Mouse (Mus musculus): Measurements from ENCODE around the gene Slc11a2. TPM values are rescaled to one million over a fixed set of nuclear protein-coding genes. Genes with fewer than 3 reads are reported as not detected.
A peak's percentile ranks its signal among the peaks of the same experiment; 100 is the strongest.

Slc11a2 gene
- total and polyA plus RNA-seq, 3 experiments, result 8.9 to 18.6 (median 13.0) TPM

GRCm38 (mm10) chr15:100385705-100386104 lies 39.2 kb downstream of the Slc11a2 start:
- Histone ChIP-seq H3K4me2 (ENCODE audit: insufficient read depth, low read depth, poor library complexity, severe bottlenecking) (no peak overlapping the region), H3K9me3 (replicated peaks; ENCODE audit: low read length) (no peaks in the 10 kb centered on the region), H3K36me3 (replicated peaks in 1 of 2; ENCODE audit: control insufficient read depth in 1 of 2, insufficient read depth in 1 of 2, low read length in 1 of 2) (no peaks in the 10 kb centered on the region), H3K9ac (ENCODE audit: insufficient read depth, low read depth) (no peak overlapping the region), H3K27ac (ENCODE audit: insufficient read depth, low read depth) (no peak overlapping the region), H3K4me1 (ENCODE audit: control insufficient read depth in 1 of 2, insufficient read depth in 2 of 2) (peaks cover 16 to 28% of the 10 kb centered on the region in 2 experiments), H3K27me3 (replicated peaks) (no peaks in the 10 kb centered on the region), H3K4me3 (replicated peaks in 1 of 3; ENCODE audit: low read depth in 2 of 3, low read length in 2 of 3, poor library complexity in 1 of 3) (no peak overlapping the region), H3K79me2 (replicated peaks; ENCODE audit: control insufficient read depth, extremely low read depth, insufficient read depth, poor library complexity, severe bottlenecking) (no peaks in the 10 kb centered on the region)
- dilution Hi-C loops (cut with MboI; ENCODE audit: extremely low pct_ligation_motif_present, extremely low pct_unique_long_range_greater_than_20kb, low sequenced_read_pairs), result no loop called here
- no peak for DNase-seq (ENCODE audit: extremely low read depth)
- in situ Hi-C loops (cut with MboI; ENCODE audit: low pct_ligation_motif_present, low pct_unique_long_range_greater_than_20kb, low sequenced_read_pairs), result no loop called here
- TF ChIP-seq UBTF (IDR thresholded peaks at IDR 0.05; ENCODE audit: low read depth, low read length) (no peak), CHD1 (IDR thresholded peaks at IDR 0.05; ENCODE audit: low read depth, low read length) (no peak), SIN3A (IDR thresholded peaks at IDR 0.05; ENCODE audit: low read length) (no peak), KAT2A (IDR thresholded peaks at IDR 0.05; ENCODE audit: insufficient replicate concordance, low read length) (no peak)

- Histone ChIP-seq H3K4me1 (ENCODE audit: control insufficient read depth in 1 of 2, insufficient read depth in 2 of 2) (peaks cover 0 to 3% of the 10 kb centered on the region in 2 experiments; a peak in 2 of 4 replicates), H3K27ac (ENCODE audit: insufficient read depth, low read depth) (no peak overlapping the region), H3K4me3 (replicated peaks in 1 of 3; ENCODE audit: low read depth in 2 of 3, low read length in 2 of 3, poor library complexity in 1 of 3) (no peak overlapping the region), H3K9me3 (replicated peaks; ENCODE audit: low read length) (no peaks in the 10 kb centered on the region), H3K4me2 (ENCODE audit: insufficient read depth, low read depth, poor library complexity, severe bottlenecking) (peak overlapping the region; percentile 61; the same call in 1 of the 2 replicates), H3K36me3 (replicated peaks in 1 of 2; ENCODE audit: control insufficient read depth in 1 of 2, insufficient read depth in 1 of 2, low read length in 1 of 2) (no peaks in the 10 kb centered on the region), H3K27me3 (replicated peaks) (no peaks in the 10 kb centered on the region), H3K79me2 (replicated peaks; ENCODE audit: control insufficient read depth, extremely low read depth, insufficient read depth, poor library complexity, severe bottlenecking) (no peaks in the 10 kb centered on the region), H3K9ac (ENCODE audit: insufficient read depth, low read depth) (no peak overlapping the region)
- in situ Hi-C loops (cut with MboI; ENCODE audit: low pct_ligation_motif_present, low pct_unique_long_range_greater_than_20kb, low sequenced_read_pairs) (loop anchor here (5.0 kb wide), 1 partner anchor 72 kb away; no protein-coding TSS in a partner anchor), dilution Hi-C loops (cut with MboI; ENCODE audit: extremely low pct_ligation_motif_present, extremely low pct_unique_long_range_greater_than_20kb, low sequenced_read_pairs) (no loop called here)
- TF ChIP-seq ETS1 (conservative IDR thresholded peaks at IDR 0.05; ENCODE audit: low read depth, low read length), result no peak
- TF ChIP-seq MAX (IDR thresholded peaks at IDR 0.05; ENCODE audit: low read length), result no peak
- no peak for TF ChIP-seq MAZ (IDR thresholded peaks at IDR 0.05; ENCODE audit: low read depth, low read length)
- TF ChIP-seq CTCF (conservative IDR thresholded peaks at IDR 0.05 in 1 of 2, IDR thresholded peaks at IDR 0.05 in 1 of 2; ENCODE audit: low read depth in 2 of 2, low read length in 2 of 2), result no peak
- TF ChIP-seq UBTF (IDR thresholded peaks at IDR 0.05; ENCODE audit: low read depth, low read length), result no peak
- TF ChIP-seq CHD1 (IDR thresholded peaks at IDR 0.05; ENCODE audit: low read depth, low read length), result no peak
- no peak for TF ChIP-seq RCOR1 (conservative IDR thresholded peaks at IDR 0.05; ENCODE audit: low read depth, low read length)
- TF ChIP-seq NRF1 (IDR thresholded peaks at IDR 0.05; ENCODE audit: low read depth, low read length), result no peak
- no peak for DNase-seq (ENCODE audit: extremely low read depth)
Measured at GRCm38 (mm10) chr15:100380104-100380503, 44.8 kb downstream of the Slc11a2 start.

GRCm38 (mm10) chr15:100379658-100380057 lies 45.2 kb downstream of the Slc11a2 start:
- H3K4me1 ChIP-seq (ENCODE audit: control insufficient read depth in 1 of 2, insufficient read depth in 2 of 2), result peaks cover 0 to 3% of the 10 kb centered on the region in 2 experiments; a peak in 2 of 4 replicates
- no peaks in the 10 kb centered on the region for H3K27me3 ChIP-seq (replicated peaks)
- DNase-seq (ENCODE audit: extremely low read depth), result peak; percentile 9
- no peak overlapping the region for H3K9ac ChIP-seq (ENCODE audit: insufficient read depth, low read depth)
- H3K27ac ChIP-seq (ENCODE audit: insufficient read depth, low read depth), result no peak overlapping the region
- no peaks in the 10 kb centered on the region for H3K36me3 ChIP-seq (replicated peaks in 1 of 2; ENCODE audit: control insufficient read depth in 1 of 2, insufficient read depth in 1 of 2, low read length in 1 of 2)
- H3K79me2 ChIP-seq (replicated peaks; ENCODE audit: control insufficient read depth, extremely low read depth, insufficient read depth, poor library complexity, severe bottlenecking), result no peaks in the 10 kb centered on the region
- no peaks in the 10 kb centered on the region for H3K9me3 ChIP-seq (replicated peaks; ENCODE audit: low read length)
- peak overlapping the region in 1 of 3 experiments; percentile 19 for H3K4me3 ChIP-seq (replicated peaks in 1 of 3; ENCODE audit: low read depth in 2 of 3, low read length in 2 of 3, poor library complexity in 1 of 3)
- dilution Hi-C loops (cut with MboI; ENCODE audit: extremely low pct_ligation_motif_present, extremely low pct_unique_long_range_greater_than_20kb, low sequenced_read_pairs) (no loop called here), in situ Hi-C loops (cut with MboI; ENCODE audit: low pct_ligation_motif_present, low pct_unique_long_range_greater_than_20kb, low sequenced_read_pairs) (loop anchor here (5.0 kb wide), 1 partner anchor 73 kb away; no protein-coding TSS in a partner anchor)
- H3K4me2 ChIP-seq (ENCODE audit: insufficient read depth, low read depth, poor library complexity, severe bottlenecking), result peak overlapping the region; percentile 61
- TF ChIP-seq RCOR1 (conservative IDR thresholded peaks at IDR 0.05; ENCODE audit: low read depth, low read length) (no peak), USF1 (IDR thresholded peaks at IDR 0.05; ENCODE audit: low read depth, low read length) (no peak), GABPA (IDR thresholded peaks at IDR 0.05; ENCODE audit: insufficient replicate concordance, low read depth, low read length) (no peak), EP300 (IDR thresholded peaks at IDR 0.05; ENCODE audit: low read length) (peak; percentile 30; the same call in 1 of the 2 replicates), MYC (IDR thresholded peaks at IDR 0.05; ENCODE audit: low read depth, low read length) (peak; percentile 73), BHLHE40 (IDR thresholded peaks at IDR 0.05; ENCODE audit: low read depth, low read length) (peak; percentile 91), RAD21 (IDR thresholded peaks at IDR 0.05; ENCODE audit: low read depth, low read length) (no peak), MEF2A (IDR thresholded peaks at IDR 0.05; ENCODE audit: borderline replicate concordance, low read depth, low read length) (no peak), IRF4 (IDR thresholded peaks at IDR 0.05; ENCODE audit: low read depth, low read length) (peak; percentile 25; the same call in 1 of the 2 replicates), CHD2 (IDR thresholded peaks at IDR 0.05; ENCODE audit: low read length) (no peak), ZMIZ1 (IDR thresholded peaks at IDR 0.05; ENCODE audit: low read depth, low read length) (no peak), JUND (conservative IDR thresholded peaks at IDR 0.05; ENCODE audit: low read depth, low read length) (no peak), MAZ (IDR thresholded peaks at IDR 0.05; ENCODE audit: low read depth, low read length) (no peak), ZKSCAN1 (IDR thresholded peaks at IDR 0.05; ENCODE audit: borderline replicate concordance, low read depth, low read length) (no peak), MAX (IDR thresholded peaks at IDR 0.05; ENCODE audit: low read length) (peak; percentile 80; the same call in 1 of the 2 replicates), MXI1 (IDR thresholded peaks at IDR 0.05; ENCODE audit: low read depth, low read length) (peak; percentile 83), POLR2AphosphoS2 (IDR thresholded peaks at IDR 0.05; ENCODE audit: low read depth, low read length) (no peak), JUN (IDR thresholded peaks at IDR 0.05; ENCODE audit: insufficient read depth, low read depth, low read length) (no peak)

Measured in CH12.LX (cell line).